Mouse (Mus musculus) liver, embryonic 14.5 days (tissue): Measurements from ENCODE around the gene Diaph3. TPM values are rescaled to one million over a fixed set of nuclear protein-coding genes. Genes with fewer than 3 reads are reported as not detected.

Source experiments
- ATAC-seq: fragments of 200-750 bp; cut with Nextera tagmentation; 2 replicates; pipeline ENCODE4 v1.8.0; 2017; ENCODE audit warnings: moderate number of reproducible peaks, mild to moderate bottlenecking, moderate library complexity; ENCODE audit not compliant: insufficient read depth
- DNase-seq, 3 experiments: peaks; one replicate each; pipeline ENCODE4 v3.0.0-alpha.2; 2012 to 2013; ENCODE audit warnings: low read depth in 3 of 3, low spot score in 3 of 3
- H3K27ac ChIP-seq: fragments of 300-500 bp; sonication (generic); 2 replicates; pipeline ENCODE4 v1.5.1; 2014; ENCODE audit warnings: moderate library complexity, mild to moderate bottlenecking, control low read depth, inconsistent platforms
- H3K27me3 ChIP-seq: fragments of 300-500 bp; sonication (generic); 2 replicates; pipeline ENCODE4 v1.6.1; 2014; ENCODE audit warnings: mild to moderate bottlenecking, low read length, moderate library complexity; ENCODE audit not compliant: control insufficient read depth, insufficient read depth
- H3K36me3 ChIP-seq: fragments of 300-500 bp; sonication (generic); replicated peaks from 2 replicates; pipeline ENCODE4 v1.6.1; 2014; ENCODE audit warnings: low read depth; ENCODE audit not compliant: control insufficient read depth, insufficient read depth
- H3K4me1 ChIP-seq, 2 experiments: fragments of 200-500 bp in 1 of 2; fragments of 300-500 bp in 1 of 2; sonication (generic) in 1 of 2; replicated peaks; 2 replicates each; pipeline ENCODE4 v1.6.1; 2012 to 2014; ENCODE audit warnings: antibody characterized with exemption in 1 of 2, inconsistent platforms in 1 of 2, low read length in 1 of 2; ENCODE audit not compliant: control insufficient read depth in 2 of 2, insufficient read depth in 2 of 2
- H3K4me2 ChIP-seq: fragments of 300-500 bp; sonication (generic); 2 replicates; pipeline ENCODE4 v1.6.1; 2014; ENCODE audit warnings: low read depth, mild to moderate bottlenecking, control low read depth, moderate library complexity
- H3K4me3 ChIP-seq, 2 experiments: fragments of 200-500 bp in 1 of 2; fragments of 300-500 bp in 1 of 2; sonication (generic) in 1 of 2; 2 replicates each; pipeline ENCODE4 v1.5.1; 2012 to 2014; ENCODE audit warnings: low read depth in 2 of 2, low read length in 2 of 2, mild to moderate bottlenecking in 2 of 2, control low read depth in 1 of 2, inconsistent platforms in 1 of 2, moderate library complexity in 1 of 2; ENCODE audit not compliant: insufficient read depth in 1 of 2
- H3K9ac ChIP-seq: fragments of 300-500 bp; sonication (generic); replicated peaks from 2 replicates; pipeline ENCODE4 v1.6.1; 2014; ENCODE audit warnings: mild to moderate bottlenecking, control low read depth, moderate library complexity
- H3K9me3 ChIP-seq: fragments of 300-500 bp; sonication (generic); 2 replicates; pipeline ENCODE4 v1.6.1; 2016; ENCODE audit warnings: low read length, mixed read lengths; ENCODE audit not compliant: control insufficient read depth
- CTCF ChIP-seq: IDR thresholded peaks from 2 replicates; pipeline ENCODE4 v1.5.1; 2016; ENCODE audit warnings: antibody characterized with exemption, low read depth, control low read depth
- EP300 ChIP-seq: IDR thresholded peaks from 2 replicates; pipeline ENCODE4 v1.6.1; 2016; ENCODE audit warnings: antibody characterized with exemption, low read depth
- WGBS: fragments of 180-500 bp; shearing (Covaris S2); extraction: QIAGEN DNeasy Blood & Tissue Kit; methylation state at CpG from one replicate; pipeline ENCODE4 v1.1.7; 2014; ENCODE audit not compliant: insufficient replicate concordance; 5-methylcytosine and 5-hydroxymethylcytosine counted together
- polyA plus RNA-seq, 2 experiments: library from polyadenylated mRNA; depleted of rRNA in 1 of 2; stranded (reverse) in 1 of 2; unstranded in 1 of 2; fragments of >200 nt; fragmentation: Nextera tagmentation in 1 of 2; extraction: Ambion mirVana in 1 of 2; gene quantifications; 2 replicates each; pipeline versions ENCODE4 v1.2.1 to v1.2.3; 2012 to 2014

Gene Diaph3
- polyA plus RNA-seq, 2 experiments: 8.9 to 15.2 TPM

GRCm38 (mm10) chr14:86736646-86737045 is 404.4 kb downstream of the Diaph3 start:
- Histone ChIP-seq H3K9me3 (no peaks in the 10 kb centered on the region), H3K27ac (no peak overlapping the region), H3K4me2 (no peak overlapping the region), H3K4me1 (peaks cover 7% of the 10 kb centered on the region in 2 experiments), H3K4me3 (no peak overlapping the region), H3K36me3 (no peaks in the 10 kb centered on the region), H3K9ac (no peak overlapping the region), H3K27me3 (no peaks in the 10 kb centered on the region)
- no peak for ATAC-seq
- DNase-seq: no peak
- 86% methylated on average over 1 of the region's 1 CpGs for WGBS
- no peak for TF ChIP-seq EP300
- no peak for TF ChIP-seq CTCF

- no peak for DNase-seq
- no peak for ATAC-seq
- Histone ChIP-seq H3K36me3 (no peaks in the 10 kb centered on the region), H3K9me3 (no peaks in the 10 kb centered on the region), H3K27me3 (no peaks in the 10 kb centered on the region), H3K4me3 (no peak overlapping the region), H3K4me2 (no peak overlapping the region), H3K27ac (no peak overlapping the region), H3K4me1 (0 out of 4 replicates have a peak, but pooled peaks cover 0 to 2% of the 10 kb centered on the region in 2 experiments), H3K9ac (no peak overlapping the region)
- TF ChIP-seq EP300: no peak
- no peak for TF ChIP-seq CTCF
- WGBS: 29% methylated on average over 1 of the region's 1 CpGs
Observed at GRCm38 (mm10) chr14:86731300-86731699, 409.7 kb downstream of the Diaph3 start.

- H3K27me3 ChIP-seq: no peaks in the 10 kb centered on the region
- 0 out of 4 replicates have a peak, but pooled peaks cover 0 to 2% of the 10 kb centered on the region in 2 experiments for H3K4me1 ChIP-seq
- no peak overlapping the region for H3K9ac ChIP-seq
- H3K36me3 ChIP-seq: no peaks in the 10 kb centered on the region
- TF ChIP-seq EP300 (no peak), CTCF (no peak)
- H3K27ac ChIP-seq: no peak overlapping the region
- no peak for DNase-seq
- H3K9me3 ChIP-seq: no peaks in the 10 kb centered on the region
- WGBS: 78% methylated on average over 4 of the region's 4 CpGs
- ATAC-seq: no peak
- H3K4me3 ChIP-seq: no peak overlapping the region
- H3K4me2 ChIP-seq: no peak overlapping the region
Observed at GRCm38 (mm10) chr14:86729617-86730098, 411.4 kb downstream of the Diaph3 start.

GRCm38 (mm10) chr14:86727538-86728045 is 413.4 kb downstream of the Diaph3 start:
- no peak overlapping the region for H3K4me2 ChIP-seq
- TF ChIP-seq EP300 (no peak), CTCF (no peak)
- WGBS: 72% methylated on average over 5 of the region's 5 CpGs
- no peaks in the 10 kb centered on the region for H3K27me3 ChIP-seq
- no peak overlapping the region for H3K4me3 ChIP-seq
- H3K36me3 ChIP-seq: no peaks in the 10 kb centered on the region
- H3K4me1 ChIP-seq: peaks cover 3 to 6% of the 10 kb centered on the region in 2 experiments; a peak in 2 of 4 replicates
- no peak for DNase-seq
- H3K27ac ChIP-seq: no peak overlapping the region
- no peaks in the 10 kb centered on the region for H3K9me3 ChIP-seq
- no peak overlapping the region for H3K9ac ChIP-seq
- ATAC-seq: no peak

- Histone ChIP-seq H3K36me3 (no peaks in the 10 kb centered on the region), H3K27me3 (no peaks in the 10 kb centered on the region), H3K4me2 (no peak overlapping the region; the same call in none of the 2 replicates), H3K9ac (no peak overlapping the region), H3K4me3 (no peak overlapping the region), H3K4me1 (peaks cover 13% of the 10 kb centered on the region in 2 experiments), H3K9me3 (no peaks in the 10 kb centered on the region), H3K27ac (peak overlapping the region; percentile 22)
- DNase-seq (peak; percentile 47 to 58 (median 53)), ATAC-seq (peak; percentile 88)
- WGBS: 64% methylated on average over 6 of the region's 6 CpGs
- no peak for TF ChIP-seq CTCF
- TF ChIP-seq EP300: peak; percentile 79
Observed at GRCm38 (mm10) chr14:86721768-86722167, 419.3 kb downstream of the Diaph3 start.
